Mouse (Mus musculus) monocyte, adult 5-6 weeks (primary cell): ENCODE results near the gene Muc4. TPM values are rescaled to one million over a fixed set of nuclear protein-coding genes. Genes with fewer than 3 reads are reported as not detected.

Experiments
- ATAC-seq: fragments of 153-309, 156-312 bp; replicated peaks from 2 replicates; pipeline ENCODE4 v1.8.0; 2017; ENCODE audit warnings: mild to moderate bottlenecking; ENCODE audit not compliant: low TSS enrichment, insufficient number of reproducible peaks, severe bottlenecking, poor library complexity, low FRiP score
- total RNA-seq: library from RNA; stranded (forward); fragments of 200-1000, 200-491, 200-594 nt; gene quantifications from 3 replicates; pipeline ENCODE4 v1.2.3, GENCODE M21; 2017

Muc4 gene
- total RNA-seq, 1 experiment from 2014 or later = not detected

DNA sequence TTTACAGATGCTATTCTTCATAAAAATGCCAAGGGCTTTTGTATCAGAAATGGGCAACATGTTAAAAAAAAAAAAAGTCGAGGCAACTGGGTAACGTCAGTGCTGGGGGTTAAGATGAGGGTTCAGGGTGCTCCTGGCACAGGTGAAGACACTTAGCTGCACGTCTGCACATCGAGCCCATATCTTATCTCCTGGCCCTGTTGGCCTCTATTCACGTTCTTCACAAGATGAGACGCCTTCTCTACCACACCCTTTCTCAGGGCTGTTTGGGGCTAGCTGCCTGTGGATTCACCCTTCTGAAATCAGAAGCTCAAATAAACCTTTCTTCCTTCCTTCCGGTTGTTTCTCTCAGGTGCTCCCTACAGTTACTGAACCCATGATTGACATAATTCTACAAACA is 12.5 kb upstream of the Muc4 start:
- ATAC-seq = no peak

DNA sequence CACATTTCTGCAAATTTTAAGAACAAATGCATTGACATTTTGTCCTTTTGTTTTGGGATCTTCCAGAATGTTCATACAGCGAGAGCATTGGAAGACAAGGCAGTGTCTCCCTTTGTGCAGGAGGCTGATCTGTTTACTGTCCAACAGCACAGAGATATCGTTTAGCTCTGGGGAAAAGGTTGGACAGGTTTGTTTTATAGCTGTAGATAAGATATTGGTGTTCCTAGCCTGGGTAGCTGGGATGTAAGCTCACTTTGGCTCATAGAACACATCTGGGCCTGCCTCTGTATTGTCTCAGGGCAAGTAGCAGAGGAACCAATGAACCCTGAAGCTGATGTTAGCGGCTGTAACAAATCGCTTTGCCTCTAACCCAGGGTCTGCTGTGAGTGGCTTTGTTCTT is 11.9 kb upstream of the Muc4 start:
- no peak for ATAC-seq

DNA sequence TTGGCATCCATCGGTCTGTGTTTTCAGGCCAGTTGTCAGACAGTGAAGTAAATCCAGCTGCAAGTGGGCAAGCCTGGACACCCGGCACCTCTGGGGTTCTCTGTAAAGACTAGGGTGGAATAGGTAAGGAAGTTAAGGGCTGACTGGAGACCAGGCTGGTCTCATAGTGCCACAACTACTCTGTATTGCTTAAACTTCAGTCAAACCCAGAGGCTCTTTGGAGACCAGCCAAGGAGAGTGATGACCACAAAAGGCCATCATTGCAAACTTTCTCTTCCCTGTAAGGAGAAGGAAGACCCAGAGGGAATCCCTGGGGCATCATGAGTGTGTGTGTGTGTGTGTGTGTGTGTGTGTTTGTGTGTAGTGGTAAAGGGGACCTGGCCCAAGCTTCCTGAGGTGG is 11.4 kb upstream of the Muc4 start:
- no peak for ATAC-seq

DNA sequence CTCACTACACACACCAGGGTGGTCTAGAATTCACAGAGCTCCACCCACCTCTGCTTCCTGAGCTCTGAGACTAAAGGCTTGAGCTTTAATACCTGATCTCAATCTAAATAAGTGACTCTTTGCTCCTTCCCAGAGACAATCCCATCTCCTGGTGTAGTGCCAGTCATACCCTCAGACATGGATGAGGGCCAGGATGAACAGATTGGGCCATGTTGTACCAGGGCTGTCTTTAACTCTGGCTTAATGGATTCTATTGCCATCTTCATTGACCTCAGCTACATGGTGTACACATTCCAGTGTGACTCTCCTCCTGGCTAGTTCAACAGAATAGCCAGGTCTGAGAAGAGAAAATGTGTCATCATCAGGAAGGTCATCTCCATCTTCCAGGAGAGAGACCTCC is 9.2 kb upstream of the Muc4 start:
- ATAC-seq = no peak

DNA sequence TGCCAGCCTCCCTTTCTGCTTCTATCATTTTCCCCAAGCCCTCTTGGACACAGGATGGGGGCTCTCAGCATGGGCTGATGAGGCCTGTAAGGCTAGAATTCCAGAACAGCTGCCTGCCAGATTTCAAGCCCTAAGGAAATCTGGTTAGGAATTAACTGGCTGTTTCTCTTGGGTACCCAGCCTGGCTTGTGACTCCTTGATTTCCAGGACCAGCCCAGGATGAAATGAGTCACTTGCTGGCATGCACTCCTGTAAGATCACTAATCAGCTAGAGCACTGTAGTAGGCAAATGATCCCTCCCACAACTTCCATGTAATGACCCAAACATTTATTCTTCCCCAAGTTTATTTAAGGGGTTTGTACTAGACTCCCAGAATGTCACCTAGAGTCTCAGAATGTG is 7.4 kb upstream of the Muc4 start:
- no peak for ATAC-seq

DNA sequence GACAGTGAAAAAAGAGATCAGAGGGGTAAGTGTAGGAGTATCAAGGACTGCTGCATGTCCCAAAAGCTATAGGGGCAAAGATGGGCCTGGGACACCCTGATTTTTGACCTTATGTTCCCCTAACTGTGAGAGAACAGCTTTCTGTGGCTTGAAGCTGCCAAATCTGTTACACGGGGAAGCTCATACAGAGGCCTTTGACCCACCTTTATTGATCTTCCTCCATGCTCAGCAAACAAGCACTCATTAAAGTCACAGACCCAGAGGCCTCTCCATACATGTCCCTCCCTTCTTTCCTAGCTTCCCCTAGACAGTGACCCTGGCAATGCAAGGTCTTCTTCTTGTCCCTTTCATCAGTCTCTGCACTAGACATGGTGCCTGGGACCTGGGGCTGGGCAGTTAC is 7.0 kb upstream of the Muc4 start:
- ATAC-seq = no peak

DNA sequence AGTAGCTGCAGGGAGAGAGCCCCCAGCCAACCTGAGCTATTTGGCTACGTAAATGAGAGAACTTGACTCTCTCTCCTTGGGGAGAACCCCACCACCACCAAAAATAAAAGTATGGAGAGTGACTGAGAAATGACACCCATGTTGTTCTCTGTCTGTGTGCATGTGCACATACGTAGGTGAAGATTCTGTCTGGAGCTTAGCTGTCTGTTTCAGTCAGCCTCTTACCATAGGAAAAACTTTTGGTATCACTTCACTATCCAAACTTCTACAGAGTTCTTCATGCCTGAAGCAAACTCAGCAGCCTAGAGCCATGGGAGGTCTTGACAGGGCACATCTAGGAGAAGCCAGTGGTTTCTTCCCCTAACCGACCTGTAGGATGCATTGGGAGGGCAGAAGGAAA is 2.5 kb upstream of the Muc4 start:
- ATAC-seq = no peak

DNA sequence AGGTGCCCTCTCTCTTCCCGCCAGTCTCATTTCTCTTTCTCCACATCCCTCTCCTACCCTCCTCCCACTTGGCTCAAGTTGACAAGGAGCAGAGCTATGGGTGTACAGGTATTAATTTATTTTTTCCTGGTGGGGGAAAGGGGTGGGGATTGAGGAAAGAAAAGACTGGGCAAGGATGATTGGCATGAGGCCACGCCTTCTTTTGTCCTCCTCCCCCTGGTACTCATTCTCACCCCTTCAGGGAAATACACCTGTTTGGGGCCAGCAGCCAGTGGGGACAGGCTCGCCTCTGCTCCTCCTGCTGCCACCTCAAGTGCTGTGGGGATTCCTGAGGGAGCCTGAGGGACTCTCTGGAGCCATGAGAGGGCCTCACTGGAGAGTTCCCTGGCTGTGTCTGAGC is 336 bp downstream of the Muc4 start:
- ATAC-seq = no peak

DNA sequence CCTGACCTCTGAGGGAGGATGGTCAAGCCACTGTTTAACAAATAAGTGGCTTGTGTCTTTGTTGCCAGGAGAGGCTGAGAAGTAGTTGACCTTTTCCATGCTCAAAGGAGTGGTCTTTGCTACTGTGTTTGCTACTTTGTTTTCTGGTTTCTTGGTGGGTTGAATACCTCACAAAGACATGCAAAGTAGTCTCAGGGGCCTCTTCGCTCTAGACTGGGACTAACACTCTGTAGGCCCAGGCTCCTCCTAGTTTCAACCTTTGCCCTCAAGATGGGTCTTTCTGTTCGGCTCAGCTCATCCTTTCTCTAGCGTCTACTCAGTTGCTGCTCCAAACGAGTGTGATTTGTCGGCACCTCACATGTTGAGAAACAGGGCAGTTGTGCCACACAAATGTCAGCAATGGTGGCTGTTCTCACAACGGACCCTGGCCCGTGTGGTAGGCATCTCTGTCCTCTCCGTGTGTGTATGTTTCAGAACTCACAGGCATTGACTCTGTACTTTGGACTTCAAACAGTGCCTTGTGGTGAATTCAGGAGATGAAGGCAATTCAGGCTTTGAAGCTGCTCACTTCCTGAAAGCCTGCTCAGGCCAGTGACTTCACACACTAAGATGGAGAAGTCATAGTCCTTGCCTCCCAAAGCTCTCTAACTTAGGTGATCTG is 4.4 kb downstream of the Muc4 start:
- no peak for ATAC-seq

DNA sequence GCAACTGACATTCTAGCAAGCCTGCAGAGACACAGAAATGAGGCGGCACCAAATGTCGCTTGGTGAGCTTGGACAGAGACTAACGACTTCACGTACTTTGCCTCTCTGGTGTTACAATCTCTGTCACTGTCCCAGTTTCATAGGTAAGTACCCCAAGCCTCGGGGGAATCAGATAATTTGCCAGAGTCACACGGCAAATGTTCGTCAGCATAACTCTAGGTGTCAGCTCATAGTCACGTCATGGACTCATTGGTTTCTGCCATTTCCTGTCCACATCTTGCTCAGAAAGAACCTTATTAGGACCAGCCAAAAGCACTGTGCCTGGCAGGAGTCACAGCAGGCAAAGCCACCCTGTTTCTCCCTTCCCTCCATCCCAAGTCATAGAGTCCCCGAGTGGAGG is 5.7 kb downstream of the Muc4 start:
- no peak for ATAC-seq

DNA sequence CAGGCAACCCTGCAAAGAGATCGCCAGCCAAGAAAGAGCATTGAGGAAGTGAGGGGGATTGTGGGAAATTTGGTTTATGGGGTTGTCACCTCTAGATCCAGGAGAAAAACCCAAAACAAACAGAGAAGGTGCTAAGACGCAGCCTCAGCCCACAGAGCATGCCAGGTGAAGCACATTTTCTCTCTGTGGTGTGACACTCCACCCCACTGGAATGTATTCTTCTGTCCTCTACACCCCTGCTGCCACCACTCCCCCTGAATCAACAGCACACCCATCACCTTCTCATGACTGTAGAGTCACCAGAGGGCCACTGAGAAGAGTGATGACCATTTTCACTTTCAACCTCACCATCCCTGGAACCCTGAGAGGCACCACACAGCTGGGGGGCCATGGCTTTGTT is 7.0 kb downstream of the Muc4 start:
- ATAC-seq = no peak

DNA sequence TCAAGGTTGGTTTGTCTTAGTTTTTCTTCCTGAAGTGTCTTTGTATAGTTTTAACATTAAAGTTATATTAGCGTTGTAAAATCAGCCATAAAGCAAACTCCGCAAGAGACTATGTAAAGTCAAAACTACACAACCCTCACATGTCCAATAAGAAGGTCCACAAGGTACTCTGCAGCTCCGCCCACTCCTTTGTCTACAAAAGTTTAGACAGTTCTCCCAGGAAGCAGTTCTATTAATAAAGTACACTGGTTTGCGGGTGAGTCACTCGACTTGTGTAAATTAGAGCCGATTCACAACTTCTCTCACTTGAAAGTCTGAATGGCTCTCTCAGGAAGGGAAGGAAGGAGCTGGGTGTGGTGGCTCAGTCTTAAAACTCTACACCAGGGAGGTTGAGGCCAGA is 10.2 kb downstream of the Muc4 start:
- no peak for ATAC-seq

DNA sequence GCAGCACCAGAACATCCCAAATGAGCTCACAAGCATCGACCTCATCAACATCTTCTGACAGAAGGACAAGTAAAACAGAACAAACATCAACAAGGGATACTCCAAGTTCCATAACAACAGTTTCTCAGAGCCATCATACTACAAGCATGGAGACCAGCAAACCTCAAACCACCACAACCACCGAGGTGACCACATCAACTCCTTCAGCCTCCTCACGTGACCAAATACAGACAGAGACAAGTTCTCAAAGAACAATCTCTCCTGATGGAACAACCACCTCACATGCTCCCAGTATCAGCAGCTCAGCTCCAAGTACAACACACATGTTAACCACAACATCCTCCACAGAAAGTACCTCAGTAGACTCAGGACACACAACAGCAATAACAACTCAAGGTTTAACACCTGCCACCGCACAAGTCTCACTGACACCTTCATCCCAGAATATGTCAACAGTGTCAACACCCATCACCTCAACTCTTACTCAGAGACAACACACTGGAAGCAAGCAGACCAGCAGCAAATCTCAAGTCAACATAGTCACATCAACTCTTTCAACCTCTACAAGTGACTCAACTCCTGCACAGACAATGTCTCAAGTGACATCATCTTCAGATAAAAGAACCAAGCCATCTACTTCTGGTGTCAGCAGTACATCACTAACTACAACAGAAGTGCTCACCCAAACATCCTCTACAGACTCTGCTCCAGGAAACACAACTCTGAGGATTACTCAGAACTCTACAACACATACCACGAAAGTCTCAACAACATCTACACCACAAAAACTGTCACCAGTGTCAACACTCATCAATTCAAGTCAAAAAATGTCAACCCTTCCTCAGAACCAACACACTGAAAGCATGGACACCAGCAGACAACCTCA is 14.8 kb downstream of the Muc4 start:
- ATAC-seq = no peak

DNA sequence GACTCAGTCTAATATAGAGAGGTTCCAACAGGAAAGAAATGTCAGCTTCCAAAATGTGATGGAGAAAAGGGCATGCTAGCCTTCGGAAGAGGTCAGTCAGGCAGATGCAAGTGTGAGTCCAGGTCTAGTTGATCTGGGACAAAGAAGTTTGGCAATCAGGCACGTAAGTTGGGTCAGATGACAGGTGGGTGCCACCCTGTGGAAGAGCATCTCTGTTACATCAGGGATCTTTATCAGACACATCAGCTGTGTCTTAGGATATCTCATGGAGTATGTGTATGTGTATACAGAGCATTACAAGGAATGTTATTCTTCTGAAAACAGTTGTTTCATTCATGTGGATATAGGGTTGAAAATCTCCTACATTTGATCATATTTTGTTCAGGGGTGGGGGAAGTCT is 28.9 kb downstream of the Muc4 start:
- ATAC-seq = no peak

DNA sequence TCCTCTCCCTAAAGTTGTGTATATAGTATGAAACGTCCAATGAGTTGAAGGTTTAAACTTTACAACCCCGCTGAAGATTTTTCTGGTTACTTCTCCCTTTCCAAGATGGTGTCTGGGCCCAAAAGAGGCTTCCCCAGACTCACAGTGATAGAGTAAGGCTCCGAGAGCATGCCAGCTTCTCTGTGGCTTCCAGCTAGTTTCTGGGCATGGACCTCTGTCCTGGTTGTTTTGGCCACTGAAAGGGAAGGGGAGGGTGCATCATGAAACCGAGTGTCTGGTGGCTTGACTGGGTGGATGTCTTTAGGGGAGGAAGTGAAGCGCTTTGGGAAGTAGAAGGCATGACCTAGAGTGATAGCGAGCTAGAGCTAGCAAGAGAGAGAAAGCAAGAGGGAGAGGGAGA is 29.3 kb downstream of the Muc4 start:
- ATAC-seq = no peak

DNA sequence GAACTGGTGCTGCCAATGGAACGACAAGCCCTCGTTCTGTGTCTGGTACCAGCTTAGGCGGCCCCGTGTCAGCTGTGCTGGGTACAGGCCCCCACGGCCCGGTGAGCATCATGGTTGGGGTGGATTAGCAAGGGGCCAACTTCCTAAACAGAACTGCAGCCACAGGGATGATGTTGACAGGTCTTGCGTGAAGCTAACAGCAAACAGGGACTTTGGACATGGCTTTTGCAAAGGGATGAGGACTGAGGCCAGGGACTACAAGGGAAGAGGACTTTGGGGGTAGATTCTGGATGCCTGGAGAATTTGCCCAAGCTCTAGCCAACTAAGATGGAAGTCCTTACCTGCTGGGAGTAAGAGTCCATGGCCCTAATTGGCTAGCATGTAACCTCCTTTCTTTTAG is 31.2 kb downstream of the Muc4 start:
- no peak for ATAC-seq

DNA sequence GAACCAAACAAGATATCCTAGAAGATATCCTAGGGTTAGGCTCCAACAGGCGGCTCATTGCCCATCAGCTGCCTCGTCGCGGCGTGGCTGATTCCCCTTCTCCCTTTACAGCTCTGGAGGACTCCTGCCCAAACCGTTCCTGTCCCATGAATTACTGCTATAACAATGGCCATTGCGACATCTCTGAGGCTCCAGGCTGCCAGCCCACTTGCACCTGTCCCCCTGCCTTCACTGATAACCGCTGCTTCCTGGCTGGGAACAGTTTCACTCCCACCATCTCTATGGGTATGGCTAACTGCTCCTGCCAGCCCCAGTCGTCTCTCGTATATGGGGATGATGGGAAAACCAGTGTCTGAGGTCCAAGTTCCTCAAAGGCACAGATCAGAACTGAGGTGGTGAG is 41.0 kb downstream of the Muc4 start:
- ATAC-seq = no peak

DNA sequence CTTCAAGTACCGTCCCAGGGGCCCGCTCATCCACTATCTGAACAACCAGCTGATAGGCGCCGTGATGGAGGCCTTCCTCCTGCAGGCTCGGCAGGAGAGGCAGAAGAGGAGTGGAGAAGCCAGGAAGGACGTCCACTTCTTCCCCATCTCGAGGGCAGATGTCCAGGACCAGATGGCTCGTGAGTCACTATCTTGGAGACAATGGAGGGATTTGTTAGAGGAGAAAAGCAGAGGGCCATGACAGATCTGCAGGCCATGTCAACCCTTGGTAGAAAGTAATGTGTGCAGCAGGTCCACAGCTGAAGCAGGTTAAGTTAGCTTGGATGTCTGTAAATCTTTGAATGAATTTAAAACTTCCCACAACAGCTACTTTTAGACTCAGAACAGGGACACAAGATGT is 43.3 kb downstream of the Muc4 start:
- no peak for ATAC-seq

DNA sequence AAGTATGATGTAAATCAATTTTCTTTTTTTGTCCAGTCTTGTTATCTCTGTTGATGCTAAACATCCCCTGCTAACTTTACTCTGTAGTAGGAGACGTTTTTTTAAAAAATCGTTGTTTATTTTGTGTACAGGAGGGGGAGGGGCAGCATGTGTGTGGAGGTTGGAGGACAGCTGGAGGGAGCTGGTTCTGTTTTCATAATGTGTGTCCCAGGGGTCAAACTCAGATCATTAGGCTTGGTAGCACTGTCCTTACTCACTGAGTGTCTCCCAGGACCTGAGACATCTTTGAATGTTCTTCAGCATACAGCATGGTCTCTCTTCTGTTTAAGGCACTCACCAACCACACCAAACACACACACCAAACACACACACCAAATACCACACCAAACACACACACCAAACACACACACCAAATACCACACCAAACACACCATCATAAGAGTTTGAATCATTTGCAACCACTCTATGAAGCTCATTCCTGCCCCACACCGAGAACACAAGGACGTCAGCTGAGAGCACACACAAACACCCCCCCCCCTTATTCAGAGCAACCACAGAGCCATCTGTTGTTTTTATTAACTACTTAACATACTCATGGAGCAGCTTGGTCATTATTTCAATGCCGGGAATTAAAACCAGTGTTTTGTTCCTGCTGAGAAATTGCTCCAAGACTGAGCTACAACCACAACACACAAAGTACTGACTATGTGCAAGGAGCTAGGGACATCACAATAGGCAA is 47.8 kb downstream of the Muc4 start:
- ATAC-seq = no peak

DNA sequence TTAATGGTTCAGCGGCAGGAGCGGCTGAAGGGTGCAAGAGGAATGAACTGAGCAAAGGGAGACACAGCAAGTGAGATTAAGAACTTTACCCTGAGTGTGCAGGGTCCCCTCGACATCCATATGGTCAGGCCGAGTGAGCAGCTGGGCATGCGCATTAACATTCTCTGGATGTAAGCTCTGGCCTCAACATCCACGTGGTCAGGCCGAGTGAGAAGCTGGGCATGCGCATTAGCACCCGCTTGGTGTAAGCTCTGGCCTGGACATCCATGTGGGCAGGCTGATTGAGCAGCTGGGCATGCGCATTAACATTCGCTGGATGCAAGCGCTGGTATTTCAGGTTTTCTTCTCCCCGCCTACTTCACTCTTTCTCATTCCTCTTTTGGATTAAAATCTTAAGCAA is 49.2 kb downstream of the Muc4 start:
- ATAC-seq = no peak
